Mouse (Mus musculus) intestine, postnatal 0 days (tissue): ENCODE results near the gene Tomm40. TPM values are rescaled to one million over a fixed set of nuclear protein-coding genes. Genes with fewer than 3 reads are reported as not detected.

ENCODE experiments used
- ATAC-seq: fragments of 200-750 bp; cut with Nextera tagmentation; 2 replicates; pipeline ENCODE4 v1.8.0; 2017; ENCODE audit warnings: mild to moderate bottlenecking, moderate TSS enrichment, moderate library complexity
- H3K27ac ChIP-seq: fragments of 300-500 bp; sonication (generic); 2 replicates; pipeline ENCODE4 v1.5.1; 2014; ENCODE audit warnings: mild to moderate bottlenecking, low read depth, low read length, moderate library complexity
- H3K27me3 ChIP-seq: fragments of 300-500 bp; sonication (generic); replicated peaks from 2 replicates; pipeline ENCODE4 v1.6.1; 2014; ENCODE audit warnings: low read length, mixed read lengths; ENCODE audit not compliant: control insufficient read depth, insufficient read depth
- H3K36me3 ChIP-seq: fragments of 300-500 bp; sonication (generic); 2 replicates; pipeline ENCODE4 v1.6.1; 2014; ENCODE audit warnings: mild to moderate bottlenecking, moderate library complexity; ENCODE audit not compliant: control insufficient read depth, insufficient read depth
- H3K4me1 ChIP-seq: fragments of 300-500 bp; sonication (generic); replicated peaks from 2 replicates; pipeline ENCODE4 v1.6.1; 2014; ENCODE audit warnings: antibody characterized with exemption, low read length, mixed read lengths; ENCODE audit not compliant: control insufficient read depth, insufficient read depth
- H3K4me2 ChIP-seq: fragments of 300-500 bp; sonication (generic); replicated peaks from 2 replicates; pipeline ENCODE4 v1.6.1; 2014; ENCODE audit warnings: low read depth, mild to moderate bottlenecking, moderate library complexity
- H3K4me3 ChIP-seq: fragments of 300-500 bp; sonication (generic); 2 replicates; pipeline ENCODE4 v1.5.1; 2014; ENCODE audit warnings: low read depth, low read length
- H3K9ac ChIP-seq: fragments of 300-500 bp; sonication (generic); 2 replicates; pipeline ENCODE4 v1.6.1; 2014; ENCODE audit warnings: mild to moderate bottlenecking, low read depth, low read length
- H3K9me3 ChIP-seq: fragments of 300-500 bp; sonication (generic); 2 replicates; pipeline ENCODE4 v1.6.1; 2016; ENCODE audit warnings: mixed run types; ENCODE audit not compliant: control insufficient read depth
- CTCF ChIP-seq: sonication (generic); IDR thresholded peaks from 2 replicates; pipeline ENCODE4 v1.5.1; 2016; ENCODE audit warnings: low read depth, mild to moderate bottlenecking, control low read depth, antibody characterized with exemption, moderate library complexity
- WGBS: fragments of 180-500 bp; shearing (Covaris S2); extraction: QIAGEN DNeasy Blood & Tissue Kit; methylation state at CpG from one replicate; pipeline ENCODE4 v1.1.7; 2014; 5-methylcytosine and 5-hydroxymethylcytosine counted together
- polyA plus RNA-seq: library from polyadenylated mRNA; unstranded; fragments of >200 nt; fragmentation: Nextera tagmentation; extraction: Ambion mirVana; gene quantifications from 2 replicates; pipeline ENCODE4 v1.2.1, GENCODE M21; 2015

Tomm40 gene
- polyA plus RNA-seq, 1 experiment from 2014 or later, result 85.5 TPM

DNA sequence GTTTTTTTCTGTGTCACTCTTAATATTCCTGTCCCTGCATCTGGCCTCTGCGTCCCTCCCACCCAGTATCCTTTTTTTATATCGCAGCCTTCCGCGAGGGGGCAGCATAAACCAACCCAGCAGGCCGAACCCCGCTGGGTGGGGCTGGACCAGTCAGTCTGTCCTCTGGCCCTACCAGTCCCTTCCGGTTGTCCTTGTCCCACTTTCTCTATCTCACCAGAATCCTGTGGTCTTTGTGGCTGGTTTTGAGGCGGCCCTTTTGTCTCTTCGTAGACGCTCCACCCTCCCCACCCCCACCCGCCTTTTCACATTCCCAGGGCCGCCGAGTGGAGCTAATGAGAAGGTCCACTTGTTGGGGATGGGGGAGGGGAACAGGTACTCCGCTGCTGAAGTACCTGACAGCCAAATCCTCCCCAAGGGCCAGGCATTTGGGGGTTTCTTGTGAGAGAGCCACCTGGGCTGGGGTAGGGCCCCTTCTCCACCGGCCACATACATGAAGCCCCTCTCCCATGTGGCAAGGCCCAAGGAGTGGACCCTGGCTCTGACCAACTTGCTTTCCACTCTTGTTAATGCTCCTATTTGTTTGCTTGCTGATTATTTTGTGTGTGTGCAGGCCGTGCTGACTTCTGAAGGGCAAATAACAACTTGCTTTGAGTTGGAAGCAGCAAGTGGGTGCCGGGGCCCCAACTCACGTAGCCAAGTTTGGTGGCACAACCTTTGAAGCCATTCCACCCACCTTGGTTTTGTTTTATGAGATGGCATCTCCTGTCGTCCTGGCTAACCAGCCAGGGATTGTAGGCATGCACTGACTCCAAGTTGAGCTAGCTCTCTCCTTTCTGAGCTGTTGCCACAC lies 35.2 kb upstream of the Tomm40 start, which contains the start of gene Nectin2:
TSS of gene Nectin2 (minus strand) at position 267 of the 853 bp plus-strand sequence.
- Histone ChIP-seq H3K4me3 (peak within 1 kb of the TSS; percentile 90), H3K27me3 (no peaks in the 10 kb centered on the region), H3K9ac (peak within 1 kb of the TSS; percentile 93), H3K36me3 (peaks cover 3% of the 10 kb centered on the region; the same call in 1 of the 2 replicates), H3K4me2 (peak within 1 kb of the TSS; percentile 86), H3K9me3 (no peaks in the 10 kb centered on the region), H3K4me1 (peaks cover 21% of the 10 kb centered on the region; the same call in 1 of the 2 replicates), H3K27ac (peak within 1 kb of the TSS; percentile 94)
- ATAC-seq, result peak; percentile 73
- 10% methylated on average over 19 of the region's 19 CpGs for WGBS
- peak; percentile 91 for TF ChIP-seq CTCF

DNA sequence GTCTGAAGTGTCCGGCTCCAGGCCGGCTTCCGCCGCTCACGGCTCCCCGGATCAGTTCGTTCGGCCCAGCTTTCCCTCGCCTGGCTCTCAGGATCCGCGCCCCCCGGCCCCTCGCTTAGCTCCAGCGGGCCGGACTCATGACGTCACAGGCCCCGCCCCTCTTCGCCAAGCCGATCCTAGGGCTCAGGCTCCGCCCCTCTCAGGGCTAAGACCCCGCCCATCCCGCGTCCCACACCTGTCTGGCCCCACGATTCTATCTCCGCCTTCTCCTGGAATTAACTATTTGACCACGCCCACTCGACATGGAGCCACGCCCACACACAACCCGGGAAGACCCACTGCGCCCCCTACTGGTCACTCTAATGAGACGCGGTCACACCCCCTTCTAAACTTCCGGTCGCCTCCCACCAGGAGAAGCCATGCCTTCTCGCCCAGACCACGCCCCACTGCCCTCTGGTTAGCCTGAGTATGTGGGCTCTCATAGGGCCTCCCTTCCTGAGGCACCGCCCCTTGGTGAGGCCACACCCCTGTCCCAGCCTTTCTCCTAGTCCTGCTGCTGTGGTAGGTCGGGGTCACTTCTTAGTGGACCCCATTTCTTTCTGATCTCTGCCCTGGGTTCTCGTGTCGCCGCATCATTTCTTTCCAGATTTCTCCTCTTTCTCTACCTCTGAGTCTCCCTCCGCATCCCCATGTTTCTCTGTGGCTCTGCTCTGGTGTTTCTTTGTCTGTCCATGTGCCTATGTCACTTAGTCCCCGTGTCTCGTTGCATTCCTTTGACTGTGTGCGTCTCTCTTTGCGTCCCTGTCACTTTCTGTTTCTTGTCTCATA lies 34.4 kb upstream of the Tomm40 start:
- ATAC-seq, result peak; percentile 93
- Histone ChIP-seq H3K36me3 (peaks cover 3% of the 10 kb centered on the region; the same call in 1 of the 2 replicates), H3K9me3 (no peaks in the 10 kb centered on the region), H3K4me3 (peak overlapping the region; percentile 90), H3K4me2 (peak overlapping the region; percentile 86), H3K27ac (peak overlapping the region; percentile 94), H3K4me1 (peaks cover 21% of the 10 kb centered on the region; the same call in 1 of the 2 replicates), H3K9ac (peak overlapping the region; percentile 93), H3K27me3 (no peaks in the 10 kb centered on the region)
- WGBS, result under 1% methylated on average over 36 of the region's 46 CpGs
- peak; percentile 99 for TF ChIP-seq CTCF

DNA sequence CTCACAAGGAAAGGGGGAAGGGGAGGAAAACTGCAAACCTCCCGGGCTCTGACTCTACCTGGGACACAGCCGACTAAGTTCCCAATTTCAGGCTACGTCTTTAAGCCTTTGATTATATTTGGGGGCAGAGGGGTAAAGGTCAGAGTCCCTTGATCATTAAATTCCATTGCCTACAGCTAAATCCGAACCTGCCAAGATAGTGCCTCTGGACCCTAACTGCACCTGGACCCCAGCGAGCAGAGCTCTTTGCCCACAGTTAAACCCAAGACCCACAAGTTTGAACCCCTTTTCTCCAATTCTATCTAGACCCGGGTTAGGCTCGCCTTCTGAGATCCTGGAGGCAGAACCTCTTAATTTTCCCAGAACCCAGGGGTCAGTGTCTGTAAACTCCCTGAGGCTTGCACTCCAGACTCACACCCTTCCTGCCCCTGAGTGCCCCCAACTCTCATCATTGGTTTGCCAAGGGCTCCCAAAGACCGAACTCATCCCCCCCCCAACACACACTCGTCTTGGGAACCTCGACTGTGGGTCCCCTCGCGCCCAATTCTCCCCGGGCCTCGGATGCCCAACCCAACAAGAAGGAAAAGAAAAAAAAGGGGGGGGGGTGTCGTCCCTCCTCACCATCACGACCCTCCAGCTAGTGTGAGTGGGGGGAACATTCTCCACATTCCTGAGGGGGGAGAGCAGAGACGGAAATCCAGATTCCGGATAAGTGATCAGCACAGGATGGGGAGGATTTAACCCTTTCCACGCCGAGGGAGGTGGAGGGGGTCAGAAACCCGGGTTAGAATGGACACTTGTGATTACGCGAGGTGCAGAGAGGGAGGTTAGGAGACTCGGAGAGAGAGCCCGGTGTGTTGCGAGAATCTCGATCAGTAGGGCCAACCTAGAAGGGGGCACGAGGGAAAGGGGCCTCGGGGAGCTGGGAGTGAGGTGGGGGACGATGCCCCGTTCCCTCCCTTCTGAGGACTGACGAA lies 33.3 kb upstream of the Tomm40 start:
- TF ChIP-seq CTCF, result no peak
- H3K36me3 ChIP-seq, result peaks cover 11% of the 10 kb centered on the region; the same call in 1 of the 2 replicates
- peaks cover 18% of the 10 kb centered on the region; the same call in 1 of the 2 replicates for H3K4me1 ChIP-seq
- peak overlapping the region; percentile 94 for H3K27ac ChIP-seq
- peak overlapping the region; percentile 90 for H3K4me3 ChIP-seq
- peak overlapping the region; percentile 93 for H3K9ac ChIP-seq
- H3K4me2 ChIP-seq, result peak overlapping the region; percentile 86
- under 1% methylated on average over 32 of the region's 32 CpGs for WGBS
- ATAC-seq, result no peak
- H3K27me3 ChIP-seq, result no peaks in the 10 kb centered on the region
- H3K9me3 ChIP-seq, result no peaks in the 10 kb centered on the region

DNA sequence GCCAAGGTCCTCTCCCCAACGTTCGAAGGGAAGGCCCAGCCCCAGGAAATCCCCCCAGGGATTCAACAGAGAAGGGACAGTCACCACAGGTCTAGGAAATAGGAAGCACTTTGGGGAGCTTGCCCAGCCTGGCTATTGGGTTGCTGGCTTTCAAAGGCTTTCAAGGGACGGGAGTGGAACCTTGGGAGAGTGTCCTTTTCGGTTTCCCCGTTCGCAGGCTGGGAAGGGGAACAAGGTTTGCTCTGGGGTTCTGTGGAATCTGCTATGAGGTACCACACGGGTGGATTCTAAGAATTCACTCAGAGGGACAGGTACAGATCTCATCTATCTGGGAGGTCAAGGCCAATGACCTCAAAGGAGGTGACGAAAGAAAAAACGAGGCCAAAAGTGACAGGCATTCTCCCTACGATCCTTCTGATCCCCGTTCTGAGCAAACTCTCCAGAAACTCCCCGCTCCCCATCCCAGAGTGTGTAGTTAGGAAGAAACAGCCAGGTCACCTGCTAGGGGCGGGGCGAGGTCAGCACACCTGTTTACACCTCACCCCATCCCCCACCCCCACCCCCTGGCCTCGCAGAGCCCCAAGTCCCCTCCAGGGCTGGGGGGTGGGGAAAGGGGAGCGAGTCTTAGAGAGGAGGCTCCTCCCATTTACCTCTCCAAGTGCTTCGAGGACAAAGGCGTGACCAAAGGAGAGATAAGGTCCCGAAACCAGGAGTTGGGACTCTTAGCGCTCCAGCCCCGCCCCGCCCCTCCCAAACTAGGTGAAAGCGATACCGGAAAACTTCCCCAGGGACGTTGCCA lies 32.4 kb upstream of the Tomm40 start:
- peak overlapping the region; percentile 86 for H3K4me2 ChIP-seq
- H3K4me3 ChIP-seq, result peak overlapping the region; percentile 90
- H3K9me3 ChIP-seq, result no peaks in the 10 kb centered on the region
- H3K27me3 ChIP-seq, result no peaks in the 10 kb centered on the region
- 5% methylated on average over 25 of the region's 25 CpGs for WGBS
- peak; percentile 36 for ATAC-seq
- peak overlapping the region; percentile 93; the same call in 1 of the 2 replicates for H3K9ac ChIP-seq
- H3K36me3 ChIP-seq, result peaks cover 20% of the 10 kb centered on the region; the same call in 1 of the 2 replicates
- H3K27ac ChIP-seq, result peak overlapping the region; percentile 94
- no peak for TF ChIP-seq CTCF
- H3K4me1 ChIP-seq, result peaks cover 17% of the 10 kb centered on the region; the same call in 1 of the 2 replicates
